Mouse (Mus musculus) stomach, embryonic 15.5 days (tissue): ENCODE results near the gene Mcts1. TPM values are rescaled to one million over a fixed set of nuclear protein-coding genes. Genes with fewer than 3 reads are reported as not detected.

ENCODE experiments used
- ATAC-seq: fragments of 200-750 bp; cut with Nextera tagmentation; 2 replicates; pipeline ENCODE4 v1.8.0; 2017; ENCODE audit warnings: low read depth, moderate number of reproducible peaks, moderate TSS enrichment; ENCODE audit not compliant: insufficient read depth, low FRiP score
- H3K27ac ChIP-seq: fragments of 300-500 bp; sonication (generic); 2 replicates; pipeline ENCODE4 v1.5.1; 2015; ENCODE audit warnings: mild to moderate bottlenecking, inconsistent platforms
- H3K27me3 ChIP-seq: fragments of 300-500 bp; sonication (generic); replicated peaks from 2 replicates; pipeline ENCODE4 v1.6.1; 2015; ENCODE audit warnings: inconsistent platforms
- H3K36me3 ChIP-seq: fragments of 300-500 bp; sonication (generic); 2 replicates; pipeline ENCODE4 v1.6.1; 2015; ENCODE audit warnings: inconsistent platforms
- H3K4me1 ChIP-seq: fragments of 300-500 bp; sonication (generic); 2 replicates; pipeline ENCODE4 v1.6.1; 2015; ENCODE audit warnings: inconsistent platforms
- H3K4me2 ChIP-seq: fragments of 300-500 bp; sonication (generic); 2 replicates; pipeline ENCODE4 v1.6.1; 2015; ENCODE audit warnings: mild to moderate bottlenecking, inconsistent platforms
- H3K4me3 ChIP-seq: fragments of 300-500 bp; sonication (generic); replicated peaks from 2 replicates; pipeline ENCODE4 v1.5.1; 2015; ENCODE audit warnings: inconsistent platforms
- H3K9ac ChIP-seq: fragments of 300-500 bp; sonication (generic); 2 replicates; pipeline ENCODE4 v1.6.1; 2015; ENCODE audit warnings: inconsistent platforms
- H3K9me3 ChIP-seq: fragments of 300-500 bp; sonication (generic); 2 replicates; pipeline ENCODE4 v1.6.1; 2016; ENCODE audit warnings: inconsistent platforms
- WGBS: fragments of 180-500 bp; shearing (Covaris S2); methylation state at CpG from one replicate; pipeline ENCODE4 v1.1.7; 2015; 5-methylcytosine and 5-hydroxymethylcytosine counted together
- polyA plus RNA-seq: library from polyadenylated mRNA; unstranded; fragments of >200 nt; fragmentation: Nextera tagmentation; extraction: Ambion mirVana; gene quantifications from 2 replicates; pipeline ENCODE4 v1.2.1, GENCODE M21; 2015

Mcts1 gene
- polyA plus RNA-seq, 1 experiment from 2014 or later: 88.7 TPM

DNA sequence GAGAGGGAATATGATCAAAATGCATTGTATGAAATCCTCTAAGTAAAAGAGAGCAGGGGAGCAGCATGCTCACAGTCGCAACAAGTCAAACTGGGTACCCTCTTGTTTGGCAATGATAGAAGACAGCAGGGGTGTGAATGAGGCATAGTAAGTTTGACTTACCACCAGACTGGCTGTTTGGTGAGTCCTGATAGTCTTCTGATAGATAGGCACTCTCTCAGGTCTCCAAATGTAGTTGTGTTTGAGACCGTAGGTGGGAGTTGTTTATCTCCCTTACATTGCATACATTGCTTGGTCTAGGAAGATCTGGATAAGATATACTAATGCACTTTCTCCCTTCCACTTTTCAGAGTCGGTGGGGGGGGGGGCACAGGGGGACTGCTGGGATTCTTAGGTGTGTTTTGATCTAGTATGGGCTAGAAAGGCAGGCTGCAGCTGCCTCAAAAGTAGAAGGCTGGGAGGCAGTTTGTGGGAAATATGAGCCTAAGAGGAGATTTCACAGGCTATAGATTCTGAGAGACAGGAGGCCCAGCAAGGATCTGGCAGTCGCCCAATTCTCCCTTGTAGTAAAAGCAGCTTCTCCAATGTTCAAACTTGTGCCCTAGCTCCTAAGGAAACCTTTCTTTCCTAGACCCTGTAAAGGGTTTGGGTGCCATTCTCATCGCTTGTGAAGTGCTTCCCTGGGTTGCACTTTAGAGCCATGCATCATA lies 7.0 kb upstream of the Mcts1 start:
- ATAC-seq: no peak
- Histone ChIP-seq H3K4me2 (no peak overlapping the region), H3K9me3 (no peaks in the 10 kb centered on the region), H3K36me3 (no peaks in the 10 kb centered on the region), H3K9ac (no peak overlapping the region), H3K4me3 (no peak overlapping the region), H3K27me3 (no peaks in the 10 kb centered on the region), H3K4me1 (no peaks in the 10 kb centered on the region), H3K27ac (no peak overlapping the region)
- 41% methylated on average over 5 of the region's 5 CpGs for WGBS

- no peaks in the 10 kb centered on the region for H3K27me3 ChIP-seq
- WGBS: 19% methylated on average over 3 of the region's 3 CpGs
- H3K27ac ChIP-seq: peak overlapping the region; percentile 83
- peak; percentile 53; the same call in 1 of the 2 replicates for ATAC-seq
- H3K9ac ChIP-seq: peak overlapping the region; percentile 16; the same call in 1 of the 2 replicates
- peak overlapping the region; percentile 48 for H3K4me3 ChIP-seq
- H3K9me3 ChIP-seq: no peaks in the 10 kb centered on the region
- H3K4me1 ChIP-seq: no peaks in the 10 kb centered on the region
- H3K4me2 ChIP-seq: peak overlapping the region; percentile 51
- H3K36me3 ChIP-seq: no peaks in the 10 kb centered on the region
Observed at GRCm38 (mm10) chrX:38600995-38601369, 604 bp downstream of the Mcts1 start.

DNA sequence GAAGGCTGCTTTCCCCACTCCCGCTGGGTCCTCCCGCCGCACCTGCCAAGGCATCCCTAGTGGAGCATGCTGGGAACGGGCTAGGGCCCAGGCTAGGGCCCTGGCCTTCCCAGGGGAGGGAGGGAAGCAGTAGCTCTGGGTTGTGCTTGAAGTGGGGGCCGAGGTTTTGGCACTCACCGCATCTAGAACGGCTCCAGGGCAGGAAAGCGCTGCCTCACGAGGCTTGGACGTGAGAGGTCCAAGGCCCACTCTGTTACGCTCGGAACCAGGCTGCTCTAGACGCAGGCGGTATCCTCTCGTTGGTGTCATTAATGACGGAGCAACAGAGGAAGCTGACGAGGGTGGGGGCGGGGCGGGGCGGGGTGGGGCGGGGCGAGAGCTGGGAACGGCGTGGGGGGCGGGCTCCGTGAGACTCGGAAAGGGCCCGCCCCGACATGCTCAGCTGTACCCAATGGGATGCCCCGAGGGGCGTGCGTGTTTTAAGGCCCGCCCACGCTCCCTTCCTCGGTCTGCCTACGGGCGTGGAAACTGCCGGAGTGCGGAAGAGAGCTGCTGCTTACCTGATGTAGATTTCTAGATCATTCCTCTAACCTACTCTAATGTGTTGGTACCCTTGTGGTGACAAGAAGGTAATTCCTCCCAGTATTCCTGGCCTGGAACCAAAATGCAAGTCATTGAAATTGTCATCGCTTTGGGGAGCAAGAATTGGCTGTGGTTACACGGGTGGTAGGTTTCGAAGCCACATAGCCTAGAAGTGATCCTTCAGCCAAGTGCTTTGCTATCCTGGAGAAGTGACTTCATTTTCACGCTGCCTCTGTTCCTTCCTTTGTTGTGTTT lies 34.6 kb downstream of the Mcts1 start, which contains the start of gene C1galt1c1:
C1galt1c1 (minus strand) TSS at position 287 of the 837 bp plus-strand sequence.
- 25% methylated on average over 39 of the region's 43 CpGs for WGBS
- peak within 1 kb of the TSS; percentile 59 for H3K4me3 ChIP-seq
- peak within 1 kb of the TSS; percentile 47 for H3K4me2 ChIP-seq
- no peaks in the 10 kb centered on the region for H3K9me3 ChIP-seq
- no peaks in the 10 kb centered on the region for H3K4me1 ChIP-seq
- peak; percentile 99 for ATAC-seq
- no peaks in the 10 kb centered on the region for H3K36me3 ChIP-seq
- no peaks in the 10 kb centered on the region for H3K27me3 ChIP-seq
- peak within 1 kb of the TSS; percentile 32 for H3K9ac ChIP-seq
- peak within 1 kb of the TSS; percentile 91 for H3K27ac ChIP-seq

DNA sequence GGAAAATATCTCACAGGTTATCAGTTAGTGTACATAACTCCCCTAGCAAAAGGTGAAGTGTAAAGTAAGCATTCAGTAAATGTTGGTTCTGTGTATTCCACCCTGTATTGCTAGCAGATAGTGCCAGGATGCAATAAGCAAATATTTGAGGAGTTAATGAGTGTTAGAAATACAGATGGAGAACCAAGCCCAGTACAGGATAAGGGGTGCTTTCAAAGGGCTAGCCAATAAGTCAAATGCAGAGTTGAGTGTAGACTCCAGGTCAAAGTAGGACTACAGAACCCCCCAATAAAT lies 35.2 kb downstream of the Mcts1 start:
- Histone ChIP-seq H3K36me3 (no peaks in the 10 kb centered on the region), H3K4me1 (no peaks in the 10 kb centered on the region), H3K4me3 (peak overlapping the region; percentile 39), H3K9ac (no peak overlapping the region; the same call in 1 of the 2 replicates), H3K9me3 (no peaks in the 10 kb centered on the region), H3K27me3 (no peaks in the 10 kb centered on the region), H3K4me2 (peak overlapping the region; percentile 47), H3K27ac (peak overlapping the region; percentile 78; the same call in 1 of the 2 replicates)
- ATAC-seq: peak; percentile 19

DNA sequence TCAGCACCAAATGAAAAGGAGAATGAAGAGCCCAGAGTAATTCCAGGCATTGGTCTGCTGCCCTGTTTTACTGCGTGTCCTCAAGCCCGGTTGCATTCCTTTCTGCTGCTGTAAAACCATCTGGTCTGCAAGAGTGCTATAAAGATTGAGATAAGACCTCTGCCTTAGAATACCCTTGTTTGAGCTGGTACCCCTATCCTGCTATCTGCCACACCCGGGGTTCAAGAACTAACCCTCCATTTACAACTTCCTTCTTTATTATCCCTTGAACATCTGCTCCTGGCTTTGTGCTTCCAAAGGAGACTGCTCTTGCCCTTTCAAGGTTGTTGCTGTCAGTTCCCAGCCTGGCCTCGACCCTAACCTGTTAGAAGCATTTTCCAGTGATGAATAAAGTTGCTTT lies 41.1 kb downstream of the Mcts1 start:
- ATAC-seq: no peak
- Histone ChIP-seq H3K36me3 (no peaks in the 10 kb centered on the region), H3K4me3 (no peak overlapping the region), H3K27me3 (no peaks in the 10 kb centered on the region), H3K4me1 (no peaks in the 10 kb centered on the region), H3K27ac (no peak overlapping the region; the same call in 1 of the 2 replicates), H3K9me3 (no peaks in the 10 kb centered on the region), H3K4me2 (no peak overlapping the region), H3K9ac (no peak overlapping the region)
- WGBS: 37% methylated on average over 4 of the region's 4 CpGs

GRCm38 (mm10) chrX:38642183-38642582 lies 41.8 kb downstream of the Mcts1 start:
- ATAC-seq: no peak
- H3K27me3 ChIP-seq: no peaks in the 10 kb centered on the region
- H3K27ac ChIP-seq: no peak overlapping the region; the same call in 1 of the 2 replicates
- 56% methylated on average over 4 of the region's 4 CpGs for WGBS
- H3K36me3 ChIP-seq: no peaks in the 10 kb centered on the region
- H3K4me2 ChIP-seq: no peak overlapping the region
- no peak overlapping the region for H3K4me3 ChIP-seq
- no peak overlapping the region for H3K9ac ChIP-seq
- no peaks in the 10 kb centered on the region for H3K4me1 ChIP-seq
- no peaks in the 10 kb centered on the region for H3K9me3 ChIP-seq

GRCm38 (mm10) chrX:38650404-38651039 lies 50.1 kb downstream of the Mcts1 start:
- no peak overlapping the region for H3K4me3 ChIP-seq
- H3K27ac ChIP-seq: no peak overlapping the region
- no peaks in the 10 kb centered on the region for H3K4me1 ChIP-seq
- no peak overlapping the region for H3K9ac ChIP-seq
- H3K4me2 ChIP-seq: no peak overlapping the region
- no peaks in the 10 kb centered on the region for H3K27me3 ChIP-seq
- H3K36me3 ChIP-seq: no peaks in the 10 kb centered on the region
- H3K9me3 ChIP-seq: no peaks in the 10 kb centered on the region
- no peak for ATAC-seq
- WGBS: 60% methylated on average over 9 of the region's 9 CpGs

GRCm38 (mm10) chrX:38651167-38651566 lies 50.8 kb downstream of the Mcts1 start:
- H3K36me3 ChIP-seq: no peaks in the 10 kb centered on the region
- H3K4me3 ChIP-seq: no peak overlapping the region
- H3K9ac ChIP-seq: no peak overlapping the region
- no peaks in the 10 kb centered on the region for H3K27me3 ChIP-seq
- no peak overlapping the region for H3K27ac ChIP-seq
- H3K4me1 ChIP-seq: no peaks in the 10 kb centered on the region
- WGBS: 38% methylated on average over 7 of the region's 7 CpGs
- H3K4me2 ChIP-seq: no peak overlapping the region
- ATAC-seq: no peak
- no peaks in the 10 kb centered on the region for H3K9me3 ChIP-seq

GRCm38 (mm10) chrX:38653181-38653580 lies 52.8 kb downstream of the Mcts1 start:
- H3K36me3 ChIP-seq: no peaks in the 10 kb centered on the region
- H3K9ac ChIP-seq: no peak overlapping the region
- no peaks in the 10 kb centered on the region for H3K9me3 ChIP-seq
- H3K4me1 ChIP-seq: no peaks in the 10 kb centered on the region
- H3K27ac ChIP-seq: no peak overlapping the region
- WGBS: 72% methylated on average over 1 of the region's 1 CpGs
- no peak overlapping the region for H3K4me3 ChIP-seq
- no peak overlapping the region for H3K4me2 ChIP-seq
- no peaks in the 10 kb centered on the region for H3K27me3 ChIP-seq
- no peak for ATAC-seq

GRCm38 (mm10) chrX:38654681-38655080 lies 54.3 kb downstream of the Mcts1 start:
- Histone ChIP-seq H3K9ac (no peak overlapping the region), H3K4me1 (no peaks in the 10 kb centered on the region), H3K27me3 (no peaks in the 10 kb centered on the region), H3K9me3 (no peaks in the 10 kb centered on the region), H3K4me2 (no peak overlapping the region), H3K36me3 (no peaks in the 10 kb centered on the region), H3K27ac (no peak overlapping the region), H3K4me3 (no peak overlapping the region)
- ATAC-seq: no peak
- WGBS: 83% methylated on average over 5 of the region's 5 CpGs

DNA sequence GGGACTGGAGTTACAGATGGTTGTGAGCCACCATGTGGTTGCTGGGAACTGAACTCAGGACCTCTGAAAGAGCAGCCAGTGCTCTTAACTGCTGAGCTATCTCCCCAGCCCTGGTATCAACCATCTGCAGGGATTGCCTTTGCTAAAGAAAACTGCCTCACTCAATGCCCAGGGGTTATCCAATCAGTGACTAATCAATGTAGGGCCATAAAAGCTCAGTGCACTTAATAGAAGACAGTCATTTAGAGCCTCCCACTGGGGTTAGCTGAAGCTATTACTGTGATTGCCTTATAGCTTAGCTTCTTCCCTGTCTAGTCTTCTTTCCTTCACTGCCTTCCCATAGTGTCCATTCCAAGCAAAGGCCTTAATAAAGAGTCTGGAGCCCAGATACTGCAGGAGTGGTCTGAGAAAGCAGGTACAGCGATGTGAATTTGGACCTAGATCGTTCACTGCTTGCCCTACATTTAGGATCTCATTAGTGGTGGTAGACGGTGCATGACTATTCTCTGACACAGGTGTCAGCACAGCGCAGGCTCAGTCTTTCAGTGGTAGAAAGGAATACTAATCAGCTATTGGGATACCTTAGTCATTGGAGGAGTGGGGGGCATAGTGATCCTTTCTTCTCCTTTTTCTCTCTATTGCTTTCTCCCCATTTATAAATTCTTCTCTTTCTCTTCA lies 56.0 kb downstream of the Mcts1 start:
- Histone ChIP-seq H3K36me3 (no peaks in the 10 kb centered on the region), H3K4me3 (no peak overlapping the region), H3K9me3 (no peaks in the 10 kb centered on the region), H3K4me1 (no peaks in the 10 kb centered on the region), H3K27me3 (no peaks in the 10 kb centered on the region), H3K4me2 (no peak overlapping the region), H3K27ac (no peak overlapping the region), H3K9ac (no peak overlapping the region)
- WGBS: 69% methylated on average over 4 of the region's 4 CpGs
- no peak for ATAC-seq
